Comparison of ENCODE assay signal across 8 mouse cellular contexts in the genomic region with DNA sequence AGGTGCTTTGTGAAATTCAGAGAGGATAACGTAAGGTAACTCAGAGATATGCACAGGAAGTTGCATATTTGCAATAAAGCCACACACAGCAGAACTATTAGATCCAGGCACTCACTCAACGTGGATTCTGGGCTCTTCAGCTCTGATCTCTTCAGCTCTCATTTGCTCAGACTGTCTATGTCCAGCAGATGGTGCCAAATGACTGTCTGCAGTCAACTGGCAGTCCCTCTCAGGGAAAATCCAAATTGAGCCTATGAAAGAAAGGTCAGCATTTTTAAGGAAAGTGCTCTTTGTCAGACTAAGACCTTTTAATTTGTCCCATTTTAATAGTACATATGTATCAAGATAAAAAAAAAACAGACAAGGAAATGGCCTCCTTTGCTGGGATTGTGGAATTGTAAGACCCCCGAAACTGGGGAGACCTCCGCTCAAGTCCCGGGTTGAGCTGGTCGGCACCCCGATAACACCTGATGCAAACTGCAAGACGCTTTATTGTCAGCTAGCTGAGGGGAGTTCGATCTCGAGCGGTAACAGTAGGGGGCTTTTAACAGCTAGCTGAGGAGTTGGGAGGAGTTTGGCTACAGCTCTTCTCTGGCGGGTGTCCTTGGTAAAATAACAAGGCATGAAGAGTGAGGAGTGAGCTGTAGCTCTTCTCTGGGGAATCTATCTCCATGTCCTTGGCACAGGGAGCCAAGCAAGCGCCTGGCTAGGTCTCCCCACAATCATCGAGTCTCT. TPM values are rescaled to one million over a fixed set of nuclear protein-coding genes. Genes with fewer than 3 reads are reported as not detected.
A peak's percentile ranks its signal among the peaks of the same experiment; 100 is the strongest.
DNase-seq lines count a peak whose midpoint lies in the region; ATAC-seq and TF ChIP-seq lines count a peak whose summit lies in the region.

No protein-coding gene starts in this region.

- no peak overlapping the region for H3K27ac ChIP-seq in bone marrow, adult 2 months (ENCODE audit: control insufficient read depth, insufficient read depth, low read depth, low read length, poor library complexity)
- 0 out of 2 replicates have a peak overlapping the region, but pooled peaks have one; percentile 22 for H3K27ac ChIP-seq in embryonic facial prominence, embryonic 15.5 days (replicated peaks)
- H3K27ac ChIP-seq in limb, embryonic 10.5 days: peak overlapping the region; percentile 32; the same call in 1 of the 2 replicates
- H3K27ac ChIP-seq in midbrain, embryonic 15.5 days: no peak overlapping the region

- peak overlapping the region; percentile 6; the same call in 1 of the 2 replicates for H3K9ac ChIP-seq in embryonic facial prominence, embryonic 15.5 days
- H3K9ac ChIP-seq in midbrain, embryonic 15.5 days: peak overlapping the region; percentile 26; the same call in 1 of the 2 replicates

- no peaks in the 10 kb centered on the region for H3K36me3 ChIP-seq in embryonic facial prominence, embryonic 15.5 days
- no peaks in the 10 kb centered on the region for H3K36me3 ChIP-seq in limb, embryonic 10.5 days
- no peaks in the 10 kb centered on the region for H3K36me3 ChIP-seq in midbrain, embryonic 15.5 days (replicated peaks)

- no peak for ATAC-seq in embryonic facial prominence, embryonic 15.5 days (ENCODE audit: insufficient number of reproducible peaks, low FRiP score, low TSS enrichment, low read depth)
- peak; percentile 90 for ATAC-seq in midbrain, embryonic 15.5 days (replicated peaks)

- 20% methylated on average over 14 of the region's 14 CpGs for WGBS in bone marrow, adult 2 months
- WGBS in embryonic facial prominence, embryonic 15.5 days: 6% methylated on average over 14 of the region's 14 CpGs
- WGBS in limb, embryonic 10.5 days: 9% methylated on average over 14 of the region's 14 CpGs
- 4% methylated on average over 14 of the region's 14 CpGs for WGBS in midbrain, embryonic 15.5 days

- peak; percentile 36 to 50 for DNase-seq in left cerebral cortex, adult 18-20 months (ENCODE audit: low spot score in 2 of 2)
- no peak for DNase-seq in left cerebral cortex, adult 11 months (ENCODE audit: low spot score)
- peak; percentile 61 for DNase-seq in heart, postnatal 4 days
- DNase-seq in limb, embryonic 10.5 days (ENCODE audit: low spot score): peak; percentile 65
- DNase-seq in testis, postnatal 14 days (ENCODE audit: low spot score): peak; percentile 33

- no peaks in the 10 kb centered on the region for H3K27me3 ChIP-seq in embryonic facial prominence, embryonic 15.5 days
- no peaks in the 10 kb centered on the region for H3K27me3 ChIP-seq in limb, embryonic 10.5 days (ENCODE audit: low read depth, poor library complexity, severe bottlenecking)
- H3K27me3 ChIP-seq in midbrain, embryonic 15.5 days (replicated peaks): 0 out of 2 replicates have a peak, but pooled peaks cover 2% of the 10 kb centered on the region

- H3K4me1 ChIP-seq in bone marrow, adult 2 months (ENCODE audit: control insufficient read depth, insufficient read depth, low read length): peaks cover 2% of the 10 kb centered on the region
- H3K4me1 ChIP-seq in embryonic facial prominence, embryonic 15.5 days: peaks cover 9% of the 10 kb centered on the region; the same call in 1 of the 2 replicates
- H3K4me1 ChIP-seq in limb, embryonic 10.5 days: no peaks in the 10 kb centered on the region
- peaks cover 4% of the 10 kb centered on the region for H3K4me1 ChIP-seq in midbrain, embryonic 15.5 days

- no peaks in the 10 kb centered on the region for H3K9me3 ChIP-seq in embryonic facial prominence, embryonic 15.5 days (replicated peaks)
- no peaks in the 10 kb centered on the region for H3K9me3 ChIP-seq in limb, embryonic 10.5 days (replicated peaks)
- H3K9me3 ChIP-seq in midbrain, embryonic 15.5 days: no peaks in the 10 kb centered on the region

- no peak for TF ChIP-seq POLR2A in bone marrow, adult 2 months (IDR thresholded peaks at IDR 0.05; ENCODE audit: borderline replicate concordance, control insufficient read depth, low read depth, low read length)

- peak; percentile 40 for TF ChIP-seq CTCF in bone marrow, adult 2 months (IDR thresholded peaks at IDR 0.05; ENCODE audit: control insufficient read depth, insufficient read depth, low read length)

- peak overlapping the region; percentile 58 for H3K4me2 ChIP-seq in embryonic facial prominence, embryonic 15.5 days (replicated peaks)
- peak overlapping the region; percentile 56 for H3K4me2 ChIP-seq in midbrain, embryonic 15.5 days

- H3K4me3 ChIP-seq in bone marrow, adult 2 months (replicated peaks; ENCODE audit: control insufficient read depth, low read depth, low read length): no peak overlapping the region
- peak overlapping the region; percentile 34 for H3K4me3 ChIP-seq in embryonic facial prominence, embryonic 15.5 days (replicated peaks)
- H3K4me3 ChIP-seq in limb, embryonic 10.5 days: peak overlapping the region; percentile 40
- H3K4me3 ChIP-seq in midbrain, embryonic 15.5 days: peak overlapping the region; percentile 33

RNA-seq across cellular contexts. Expression of a gene that starts 16.4 kb away (rescaled TPM):
- total RNA-seq in left cerebral cortex, adult 18-20 months (2021): 10 to 100 TPM; 19.3 to 20.7 TPM
- polyA plus RNA-seq in bone marrow, adult 2 months (2011; ENCODE audit: insufficient read depth, insufficient read length, low replicate concordance, missing spikeins): 52.5 and 60.2 TPM in 2 replicates
- 7.6 and 8.7 TPM in 2 replicates for polyA plus RNA-seq in embryonic facial prominence, embryonic 15.5 days (2015; fragmentation: Nextera tagmentation; extraction: Ambion mirVana)
- 10 to 100 TPM; 38.5 to 39.8 TPM for total RNA-seq in heart, postnatal 4 days (2021)
- polyA plus RNA-seq in limb, embryonic 10.5 days (2016; fragmentation: Nextera tagmentation; extraction: Ambion mirVana): 7.1 and 7.8 TPM in 2 replicates
- 15.7 and 18.9 TPM in 2 replicates for polyA plus RNA-seq in midbrain, embryonic 15.5 days (2015; fragmentation: Nextera tagmentation; extraction: Ambion mirVana)

RNA-seq across cellular contexts. Expression of a gene that starts 57.4 kb away (rescaled TPM):
- total RNA-seq in left cerebral cortex, adult 18-20 months (2021): 10 to 100 TPM; 15.9 to 16.7 TPM
- 1.1 TPM in 2 replicates for polyA plus RNA-seq in bone marrow, adult 2 months (2011; ENCODE audit: insufficient read depth, insufficient read length, low replicate concordance, missing spikeins)
- polyA plus RNA-seq in embryonic facial prominence, embryonic 15.5 days (2015; fragmentation: Nextera tagmentation; extraction: Ambion mirVana): 57.3 and 60.1 TPM in 2 replicates
- 1 to 10 TPM; 7.4 TPM for total RNA-seq in heart, postnatal 4 days (2021)
- polyA plus RNA-seq in limb, embryonic 10.5 days (2016; fragmentation: Nextera tagmentation; extraction: Ambion mirVana): 1.4 and 4.0 TPM in 2 replicates
- 7.3 and 8.3 TPM in 2 replicates for polyA plus RNA-seq in midbrain, embryonic 15.5 days (2015; fragmentation: Nextera tagmentation; extraction: Ambion mirVana)

Comparison
In these comparisons a context has a peak if more than half of its experiments do, and no peak if none do; other contexts are left out.
1. H3K27ac ChIP-seq: peak in embryonic facial prominence, embryonic 15.5 days (single experiment) and limb, embryonic 10.5 days (single experiment); none in bone marrow, adult 2 months (single experiment) and midbrain, embryonic 15.5 days (single experiment).